Mouse (Mus musculus) spleen, adult 2 months (tissue): Measurements from ENCODE around the gene Prkca. TPM values are rescaled to one million over a fixed set of nuclear protein-coding genes. Genes with fewer than 3 reads are reported as not detected.

ENCODE experiments used
- DNase-seq, 2 experiments: peaks; one replicate each; pipeline versions ENCODE4 v3.0.0 to v3.0.0-alpha.2; 2012 to 2021; ENCODE audit warnings: low spot score in 2 of 2, low read depth in 1 of 2
- H3K27ac ChIP-seq: fragments of 200-500 bp; 2 replicates; pipeline ENCODE4 v1.5.1; 2012; ENCODE audit warnings: low read length, inconsistent platforms; ENCODE audit not compliant: insufficient read depth
- H3K27me3 ChIP-seq: fragments of 200-500 bp; 2 replicates; pipeline ENCODE4 v1.6.1; 2012; ENCODE audit warnings: mild to moderate bottlenecking, moderate library complexity, low read length, inconsistent platforms; ENCODE audit not compliant: control insufficient read depth, insufficient read depth
- H3K36me3 ChIP-seq: fragments of 200-500 bp; 2 replicates; pipeline ENCODE4 v1.6.1; 2012; ENCODE audit warnings: mild to moderate bottlenecking, low read length, inconsistent platforms; ENCODE audit not compliant: control insufficient read depth, insufficient read depth
- H3K4me1 ChIP-seq: fragments of 200-500 bp; 2 replicates; pipeline ENCODE4 v1.6.1; 2011; ENCODE audit warnings: inconsistent platforms; ENCODE audit not compliant: control insufficient read depth, insufficient read depth, insufficient read length
- H3K4me3 ChIP-seq: fragments of 200-500 bp; 2 replicates; pipeline ENCODE4 v1.5.1; 2011; ENCODE audit warnings: mild to moderate bottlenecking, inconsistent platforms; ENCODE audit not compliant: insufficient read depth, insufficient read length; ENCODE audit errors: extremely low read depth
- CTCF ChIP-seq: fragments of 200-500 bp; IDR thresholded peaks from 2 replicates; pipeline ENCODE4 v1.5.1; 2011; ENCODE audit warnings: mild to moderate bottlenecking, inconsistent platforms; ENCODE audit not compliant: insufficient read depth, insufficient read length, insufficient replicate concordance; ENCODE audit errors: extremely low read depth
- POLR2A ChIP-seq: fragments of 200-500 bp; IDR thresholded peaks from 2 replicates; pipeline ENCODE4 v1.6.1; 2011; ENCODE audit warnings: low read depth, low read length, inconsistent platforms
- WGBS: fragments of 180-500 bp; shearing (Covaris S2); methylation state at CpG from one replicate; pipeline ENCODE4 v1.1.7; 2018; 5-methylcytosine and 5-hydroxymethylcytosine counted together
- polyA plus RNA-seq: library from polyadenylated mRNA; depleted of rRNA; stranded (reverse); fragments of >200 nt; gene quantifications from 2 replicates; pipeline ENCODE4 v1.2.3, GENCODE M21; 2012

Gene Prkca
- polyA plus RNA-seq, 1 experiment = 8.4 TPM

GRCm38 (mm10) chr11:108300443-108300842 lies 43.3 kb downstream of the Prkca start:
- DNase-seq = no peak
- Histone ChIP-seq H3K4me1 (no peaks in the 10 kb centered on the region), H3K27ac (no peak overlapping the region), H3K27me3 (no peaks in the 10 kb centered on the region), H3K4me3 (no peak overlapping the region), H3K36me3 (no peaks in the 10 kb centered on the region)
- TF ChIP-seq CTCF (no peak), POLR2A (no peak)
- 95% methylated on average over 1 of the region's 1 CpGs for WGBS

- Histone ChIP-seq H3K4me1 (no peaks in the 10 kb centered on the region), H3K36me3 (no peaks in the 10 kb centered on the region), H3K27me3 (no peaks in the 10 kb centered on the region), H3K27ac (no peak overlapping the region), H3K4me3 (no peak overlapping the region)
- DNase-seq = no peak
- WGBS = 92% methylated on average over 10 of the region's 10 CpGs
- TF ChIP-seq POLR2A = no peak
- TF ChIP-seq CTCF = no peak
Observed at GRCm38 (mm10) chr11:108299913-108300312, 43.8 kb downstream of the Prkca start.

DNA sequence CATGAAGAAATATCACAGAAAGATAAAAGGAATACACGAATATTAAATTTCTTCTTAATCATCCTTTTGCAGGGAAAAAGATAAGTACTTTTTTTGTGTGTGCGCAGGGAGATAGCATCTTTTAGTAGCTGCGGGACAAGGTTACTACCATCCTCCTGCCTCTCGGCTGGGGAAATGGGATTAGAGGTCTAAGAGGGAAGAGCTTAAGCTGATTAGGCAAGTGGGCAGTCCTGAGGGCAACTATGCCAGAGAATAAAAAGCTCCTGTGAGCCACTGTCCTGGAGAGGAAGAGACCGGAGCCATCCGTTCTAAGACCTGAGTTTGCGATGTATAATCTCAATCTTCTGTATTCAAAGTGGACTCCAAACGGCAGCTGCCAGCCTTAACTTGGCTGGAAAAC lies 45.8 kb downstream of the Prkca start:
- no peaks in the 10 kb centered on the region for H3K36me3 ChIP-seq
- DNase-seq = no peak
- TF ChIP-seq CTCF (no peak), POLR2A (no peak)
- no peak overlapping the region for H3K27ac ChIP-seq
- H3K4me1 ChIP-seq = no peaks in the 10 kb centered on the region
- no peak overlapping the region for H3K4me3 ChIP-seq
- H3K27me3 ChIP-seq = no peaks in the 10 kb centered on the region
- 89% methylated on average over 8 of the region's 8 CpGs for WGBS

DNA sequence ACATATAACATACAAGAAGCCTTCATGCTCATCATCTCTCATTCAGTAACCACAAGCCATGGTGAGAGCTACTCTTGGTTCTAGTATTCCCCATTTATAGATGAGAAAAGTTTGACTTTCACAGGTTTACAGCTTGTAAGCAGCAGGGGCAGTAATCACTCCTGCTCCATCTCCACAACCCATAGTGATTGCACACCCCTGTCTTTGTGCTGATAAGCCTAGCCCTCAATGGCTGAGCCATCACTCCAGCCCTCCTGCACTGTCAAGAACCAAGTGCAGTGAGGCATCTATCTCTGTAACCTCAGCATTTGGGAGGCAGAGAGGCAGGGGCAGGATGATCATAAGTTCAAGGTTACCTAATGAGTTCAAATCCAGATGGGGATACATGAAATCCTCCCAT lies 48.4 kb downstream of the Prkca start:
- Histone ChIP-seq H3K4me3 (no peak overlapping the region), H3K4me1 (no peaks in the 10 kb centered on the region; the same call in 1 of the 2 replicates), H3K27me3 (no peaks in the 10 kb centered on the region), H3K36me3 (no peaks in the 10 kb centered on the region), H3K27ac (no peak overlapping the region)
- TF ChIP-seq CTCF (no peak), POLR2A (no peak)
- DNase-seq = no peak

DNA sequence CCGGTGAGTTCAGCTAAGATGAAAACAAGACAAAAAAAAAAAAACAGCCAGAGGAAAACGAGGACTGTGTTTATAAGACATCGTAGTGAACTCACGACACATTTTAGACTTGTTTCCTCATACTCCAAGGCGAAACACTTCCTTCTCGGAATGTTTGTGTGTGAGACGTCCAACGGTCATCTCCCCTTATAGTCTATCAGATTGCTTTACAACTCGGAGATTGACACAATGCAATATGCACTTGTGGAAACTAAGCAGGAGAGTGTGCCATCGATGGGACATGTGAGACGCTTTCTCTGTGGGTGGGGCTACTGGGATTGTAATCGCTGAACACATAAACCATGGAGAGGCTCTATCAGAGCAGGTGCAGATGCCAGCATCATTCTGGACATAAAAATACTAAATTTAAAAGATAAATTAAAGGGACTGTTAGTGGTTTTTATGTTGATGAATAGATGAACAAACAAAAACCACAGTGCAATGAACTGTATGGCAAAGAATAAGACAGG lies 49.4 kb downstream of the Prkca start:
- TF ChIP-seq CTCF = no peak
- WGBS = 89% methylated on average over 12 of the region's 12 CpGs
- Histone ChIP-seq H3K4me3 (no peak overlapping the region), H3K36me3 (no peaks in the 10 kb centered on the region), H3K27ac (no peak overlapping the region), H3K4me1 (no peaks in the 10 kb centered on the region; the same call in 1 of the 2 replicates), H3K27me3 (no peaks in the 10 kb centered on the region)
- DNase-seq = no peak

- H3K4me3 ChIP-seq = no peak overlapping the region
- TF ChIP-seq CTCF = no peak
- no peak overlapping the region for H3K27ac ChIP-seq
- H3K36me3 ChIP-seq = no peaks in the 10 kb centered on the region
- no peaks in the 10 kb centered on the region for H3K27me3 ChIP-seq
- no peaks in the 10 kb centered on the region; the same call in 1 of the 2 replicates for H3K4me1 ChIP-seq
- 67% methylated on average over 3 of the region's 3 CpGs for WGBS
- no peak for DNase-seq
Observed at GRCm38 (mm10) chr11:108293843-108294242, 49.9 kb downstream of the Prkca start.

DNA sequence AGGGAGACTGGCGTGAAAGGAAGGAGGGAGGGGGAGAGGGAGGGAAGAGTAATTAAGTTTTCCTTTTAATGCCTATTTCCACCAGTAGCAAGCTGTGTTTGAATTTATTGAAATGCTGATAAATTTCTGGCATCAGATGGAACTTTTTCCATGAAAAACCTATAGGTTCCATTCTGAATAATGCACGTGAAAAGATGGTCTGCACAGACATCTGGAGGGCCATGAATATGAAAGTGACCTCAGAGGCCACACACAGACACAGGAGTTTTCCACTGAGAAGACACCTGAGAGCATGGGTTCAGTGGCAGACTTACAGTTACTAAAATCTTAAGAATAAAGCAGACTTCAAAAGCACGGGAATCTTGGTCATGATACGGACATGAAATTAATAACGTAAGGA lies 54.5 kb downstream of the Prkca start:
- Histone ChIP-seq H3K4me3 (no peak overlapping the region), H3K4me1 (no peaks in the 10 kb centered on the region; the same call in 1 of the 2 replicates), H3K27me3 (no peaks in the 10 kb centered on the region), H3K27ac (no peak overlapping the region), H3K36me3 (no peaks in the 10 kb centered on the region)
- TF ChIP-seq CTCF (no peak), POLR2A (no peak)
- 90% methylated on average over 5 of the region's 5 CpGs for WGBS
- DNase-seq = no peak
